Mouse (Mus musculus): ENCODE data around the gene Ehf. TPM values are rescaled to one million over a fixed set of nuclear protein-coding genes. Genes with fewer than 3 reads are reported as not detected.

Gene Ehf
- total RNA-seq, 2 experiments from 2014 or later = not detected

GRCm38 (mm10) chr2:103293751-103294150 lies 9.3 kb downstream of the Ehf start:
- no peak for DNase-seq

GRCm38 (mm10) chr2:103293214-103293613 lies 9.9 kb downstream of the Ehf start:
- DNase-seq = no peak

- no peak for DNase-seq
These were observed 12.3 kb downstream of the Ehf start for GRCm38 (mm10) chr2:103290705-103291269.

GRCm38 (mm10) chr2:103290167-103290566 lies 12.9 kb downstream of the Ehf start:
- no peak for DNase-seq

GRCm38 (mm10) chr2:103289407-103289950 lies 13.6 kb downstream of the Ehf start:
- no peak for DNase-seq

- DNase-seq = no peak
These were observed 15.4 kb downstream of the Ehf start for GRCm38 (mm10) chr2:103287716-103288115.

GRCm38 (mm10) chr2:103285561-103285960 lies 17.5 kb downstream of the Ehf start:
- no peak for DNase-seq

GRCm38 (mm10) chr2:103283730-103284129 lies 19.3 kb downstream of the Ehf start:
- no peak for DNase-seq

GRCm38 (mm10) chr2:103282184-103282750 lies 20.8 kb downstream of the Ehf start:
- DNase-seq = no peak

- DNase-seq = no peak
These were observed 23.2 kb downstream of the Ehf start for GRCm38 (mm10) chr2:103279927-103280326.

- no peak for DNase-seq
These were observed 24.6 kb downstream of the Ehf start for GRCm38 (mm10) chr2:103278476-103278875.

GRCm38 (mm10) chr2:103277794-103278193 lies 25.3 kb downstream of the Ehf start:
- DNase-seq = no peak

GRCm38 (mm10) chr2:103275316-103275960 lies 27.6 kb downstream of the Ehf start:
- DNase-seq = no peak

- DNase-seq = no peak
These were observed 28.3 kb downstream of the Ehf start for GRCm38 (mm10) chr2:103274803-103275202.

- no peak for DNase-seq
These were observed 28.8 kb downstream of the Ehf start for GRCm38 (mm10) chr2:103274270-103274669.

- DNase-seq = no peak
These were observed 31.6 kb downstream of the Ehf start for GRCm38 (mm10) chr2:103271481-103271880.

GRCm38 (mm10) chr2:103270556-103271160 lies 32.4 kb downstream of the Ehf start:
- DNase-seq = no peak

- no peak for DNase-seq
These were observed 64.0 kb downstream of the Ehf start for GRCm38 (mm10) chr2:103239086-103239485.

GRCm38 (mm10) chr2:103226781-103227180 lies 76.3 kb downstream of the Ehf start:
- DNase-seq = no peak

GRCm38 (mm10) chr2:103220871-103221270 lies 82.2 kb downstream of the Ehf start:
- no peak for DNase-seq

GRCm38 (mm10) chr2:103218323-103218722 lies 84.8 kb downstream of the Ehf start:
- DNase-seq = no peak

GRCm38 (mm10) chr2:103215801-103216200 lies 87.3 kb downstream of the Ehf start:
- no peak for DNase-seq

GRCm38 (mm10) chr2:103214861-103215260 lies 88.2 kb downstream of the Ehf start:
- DNase-seq = no peak

All from layer of hippocampus, postnatal 36 days (tissue).